Mouse (Mus musculus): ENCODE measurements around the gene Ier3. TPM values are rescaled to one million over a fixed set of nuclear protein-coding genes. Genes with fewer than 3 reads are reported as not detected.

Ier3 gene
- 3.0 and 3.7 TPM in 2 replicates for polyA plus RNA-seq (2016; fragmentation: Nextera tagmentation; extraction: Ambion mirVana)

DNA sequence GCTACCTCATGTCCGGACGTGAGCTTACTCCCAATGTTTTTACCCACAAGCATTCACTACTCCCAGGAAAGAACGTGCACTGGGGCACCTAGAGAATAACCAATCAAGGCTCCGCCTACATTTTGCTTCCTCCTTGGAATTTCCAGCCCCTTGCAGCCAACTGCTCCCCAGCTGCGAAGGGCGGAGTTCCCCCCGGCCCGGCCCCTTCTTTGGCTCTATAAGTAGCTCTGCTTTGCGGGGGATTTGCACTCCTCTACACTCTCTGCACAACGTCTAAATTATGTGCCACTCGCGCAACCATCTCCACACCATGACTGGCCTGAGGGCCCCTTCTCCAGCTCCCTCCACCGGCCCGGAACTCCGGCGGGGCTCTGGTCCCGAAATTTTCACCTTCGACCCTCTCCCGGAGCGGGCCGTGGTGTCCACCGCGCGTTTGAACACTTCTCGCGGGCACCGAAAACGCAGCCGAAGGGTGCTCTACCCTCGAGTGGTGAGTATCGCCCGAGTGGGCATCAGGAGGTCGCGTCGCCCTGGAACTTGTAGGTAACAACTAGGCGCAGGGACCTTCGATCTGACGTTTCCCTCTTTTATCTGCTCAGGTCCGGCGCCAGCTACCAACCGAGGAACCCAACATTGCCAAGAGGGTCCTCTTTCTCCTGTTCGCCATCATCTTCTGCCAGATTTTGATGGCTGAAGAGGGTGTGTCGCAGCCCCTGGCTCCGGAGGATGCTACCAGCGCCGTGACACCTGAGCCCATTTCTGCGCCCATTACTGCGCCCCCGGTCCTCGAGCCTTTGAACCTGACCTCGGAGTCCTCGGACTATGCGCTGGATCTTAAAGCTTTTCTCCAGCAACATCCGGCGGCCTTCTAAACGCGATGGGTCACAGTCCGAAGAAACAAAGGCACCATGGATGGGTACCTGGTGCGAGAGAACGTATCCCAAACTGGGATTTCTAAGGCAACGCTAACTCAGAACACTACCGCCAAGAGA, at the start of gene Ier3:
TSS of gene Ier3 (plus strand) at position 246 of the 992 bp plus-strand sequence.
- Histone ChIP-seq H3K27me3 (ENCODE audit: low read depth, poor library complexity, severe bottlenecking) (peaks cover 42% of the 10 kb centered on the region), H3K36me3 (peaks cover 20% of the 10 kb centered on the region), H3K9me3 (replicated peaks) (no peaks in the 10 kb centered on the region), H3K4me1 (peaks cover 38% of the 10 kb centered on the region), H3K4me3 (peak within 1 kb of the TSS; percentile 77), H3K27ac (replicated peaks) (peak within 1 kb of the TSS; percentile 91)
- under 1% methylated on average over 62 of the region's 62 CpGs for WGBS
- peak; percentile 74 for DNase-seq (ENCODE audit: low spot score)

DNA sequence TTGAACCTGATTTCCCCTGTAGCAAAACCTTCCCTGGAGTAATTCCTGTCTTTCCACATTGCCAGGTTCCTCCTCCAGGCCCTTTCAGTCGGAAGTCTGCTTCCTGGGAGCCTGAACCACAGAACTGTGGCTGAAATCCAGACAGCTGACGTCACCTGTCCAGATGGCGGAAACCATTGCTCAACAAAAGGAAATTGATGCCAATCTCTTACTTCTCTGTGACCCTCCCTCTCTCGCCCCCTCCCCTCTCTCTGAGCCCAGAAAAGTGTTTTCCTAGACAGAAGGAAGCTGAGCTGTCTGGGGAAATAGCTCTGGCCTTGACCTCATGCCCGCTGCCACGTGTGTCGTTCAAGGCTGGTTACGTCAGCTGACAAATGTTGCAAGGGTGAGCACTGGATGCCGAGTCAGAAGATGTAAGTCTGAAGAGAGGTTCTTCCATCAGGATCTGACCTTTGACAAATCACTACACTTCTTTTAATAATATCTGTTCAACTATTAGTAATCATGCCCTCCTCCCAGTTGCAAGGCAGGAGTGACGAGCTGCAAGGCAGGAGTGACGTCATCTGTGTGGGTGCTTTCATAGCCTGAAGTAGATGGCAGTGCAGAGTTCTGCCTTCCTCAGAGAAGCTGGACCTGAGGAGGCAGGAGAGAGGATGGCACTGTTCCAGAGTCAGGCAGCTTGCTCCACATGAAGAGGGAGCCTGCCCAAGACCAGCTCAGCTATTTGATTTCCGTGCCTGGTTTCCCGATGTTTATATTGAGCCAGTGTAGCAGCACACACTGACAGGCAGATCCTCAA, 44.5 kb upstream of the Ier3 start:
- H3K36me3 ChIP-seq: no peaks in the 10 kb centered on the region
- H3K27me3 ChIP-seq (ENCODE audit: low read depth, poor library complexity, severe bottlenecking): no peaks in the 10 kb centered on the region
- no peak overlapping the region for H3K27ac ChIP-seq (replicated peaks)
- WGBS: 80% methylated on average over 13 of the region's 13 CpGs
- no peak overlapping the region for H3K4me3 ChIP-seq
- DNase-seq (ENCODE audit: low spot score): no peak
- no peaks in the 10 kb centered on the region for H3K4me1 ChIP-seq
- no peaks in the 10 kb centered on the region for H3K9me3 ChIP-seq (replicated peaks)

DNA sequence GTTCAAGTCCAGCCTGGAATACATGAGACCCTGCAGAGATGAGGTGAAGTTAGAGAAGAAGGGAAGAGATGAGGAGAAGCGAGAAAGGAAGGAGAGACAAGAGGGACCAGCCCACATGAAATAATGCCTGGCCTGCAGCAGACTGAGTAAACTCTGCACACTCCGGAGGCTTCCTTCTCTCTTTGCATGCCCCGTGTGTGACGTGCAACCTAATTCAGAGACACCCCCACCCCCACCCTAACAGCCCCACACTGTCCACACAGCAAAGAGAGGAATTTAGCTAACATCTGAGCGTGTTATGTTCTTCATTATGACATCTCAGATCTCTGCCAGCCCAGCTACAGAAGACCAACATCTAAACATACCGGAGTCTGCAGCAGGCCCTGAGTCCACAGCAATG, 42.5 kb upstream of the Ier3 start:
- WGBS: 74% methylated on average over 6 of the region's 6 CpGs
- H3K27me3 ChIP-seq (ENCODE audit: low read depth, poor library complexity, severe bottlenecking): no peaks in the 10 kb centered on the region
- H3K9me3 ChIP-seq (replicated peaks): no peaks in the 10 kb centered on the region
- no peaks in the 10 kb centered on the region for H3K36me3 ChIP-seq
- no peak for DNase-seq (ENCODE audit: low spot score)
- H3K4me1 ChIP-seq: no peaks in the 10 kb centered on the region
- no peak overlapping the region for H3K4me3 ChIP-seq
- no peak overlapping the region for H3K27ac ChIP-seq (replicated peaks)

DNA sequence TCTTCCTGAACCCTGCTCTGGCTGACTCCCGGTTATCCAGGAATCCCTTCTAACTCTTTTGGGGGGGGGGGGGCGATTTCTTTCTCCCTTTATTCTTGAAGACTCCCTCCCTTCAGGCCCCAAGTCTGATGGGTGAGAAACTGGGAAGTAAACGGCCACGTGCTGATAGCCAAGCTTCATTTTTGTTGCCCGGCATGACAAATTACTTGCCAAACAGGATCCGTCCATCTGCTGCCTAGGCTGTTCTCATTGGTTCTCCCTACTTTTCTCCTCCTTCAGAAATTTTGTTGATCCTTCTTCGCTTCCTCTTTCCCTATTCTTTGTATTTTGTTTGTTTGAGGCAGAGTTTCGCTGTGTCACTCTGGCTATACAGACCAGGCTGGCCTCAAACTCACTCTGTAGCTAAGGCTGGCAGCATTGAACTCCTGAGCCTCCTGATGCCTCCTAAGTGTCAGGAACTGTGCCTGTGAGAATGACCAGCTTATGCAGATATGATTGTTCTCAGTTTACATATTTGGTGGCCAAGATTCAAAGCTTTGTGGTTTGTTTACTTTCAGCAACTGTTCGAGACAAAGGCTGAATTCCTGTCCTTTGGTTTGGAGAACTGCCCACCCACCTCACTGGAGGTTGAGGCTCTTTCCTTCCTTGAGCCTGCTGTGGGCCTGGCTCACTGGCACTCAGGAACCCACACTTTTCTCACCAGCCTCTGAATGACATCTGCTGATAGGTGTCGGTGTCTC, 41.8 kb upstream of the Ier3 start:
- no peak for DNase-seq (ENCODE audit: low spot score)
- Histone ChIP-seq H3K27ac (replicated peaks) (no peak overlapping the region), H3K9me3 (replicated peaks) (no peaks in the 10 kb centered on the region), H3K36me3 (no peaks in the 10 kb centered on the region), H3K27me3 (ENCODE audit: low read depth, poor library complexity, severe bottlenecking) (no peaks in the 10 kb centered on the region), H3K4me1 (no peaks in the 10 kb centered on the region), H3K4me3 (no peak overlapping the region)
- 73% methylated on average over 10 of the region's 10 CpGs for WGBS

DNA sequence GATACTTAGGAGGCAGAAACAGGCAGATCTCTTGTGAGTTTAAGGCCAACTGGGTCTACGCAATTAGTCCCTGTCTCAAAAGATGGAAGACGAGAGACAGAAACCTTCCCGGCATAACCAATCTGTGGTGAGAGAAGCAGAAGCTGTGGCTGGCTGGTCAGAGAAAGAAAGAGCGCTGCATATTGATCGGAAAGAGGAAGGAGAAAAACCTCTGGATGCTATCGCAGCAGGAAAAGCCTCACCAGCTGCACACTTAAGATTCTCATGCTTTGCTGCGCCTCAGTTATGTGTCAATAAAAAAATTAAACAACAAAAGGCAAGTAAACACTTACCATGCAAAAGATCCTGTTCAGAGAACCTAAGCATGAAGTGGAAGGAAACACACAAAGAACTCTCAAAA, 41.1 kb upstream of the Ier3 start:
- DNase-seq (ENCODE audit: low spot score): no peak
- Histone ChIP-seq H3K36me3 (no peaks in the 10 kb centered on the region), H3K9me3 (replicated peaks) (no peaks in the 10 kb centered on the region), H3K27ac (replicated peaks) (no peak overlapping the region), H3K27me3 (ENCODE audit: low read depth, poor library complexity, severe bottlenecking) (no peaks in the 10 kb centered on the region), H3K4me1 (no peaks in the 10 kb centered on the region), H3K4me3 (no peak overlapping the region)
- 92% methylated on average over 7 of the region's 7 CpGs for WGBS

DNA sequence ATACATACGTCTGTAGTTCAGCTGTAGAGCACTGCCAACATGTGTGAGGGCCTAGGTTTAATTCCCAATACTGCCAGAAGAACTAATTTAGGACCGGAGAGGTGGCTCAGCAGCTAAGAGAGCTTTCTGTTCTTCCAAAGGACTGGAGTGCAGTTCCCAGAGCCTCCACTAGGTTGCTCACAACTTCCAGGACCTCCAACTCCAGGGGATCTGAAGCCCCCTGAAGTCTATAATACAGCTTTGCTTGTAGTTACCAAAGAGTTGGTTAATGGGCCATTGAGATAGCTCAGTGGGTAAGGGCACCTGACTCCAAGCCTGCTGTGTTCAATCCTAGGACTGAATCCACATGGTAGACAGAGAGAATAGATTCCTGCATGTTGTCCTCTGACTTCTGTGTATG, 39.1 kb upstream of the Ier3 start:
- Histone ChIP-seq H3K4me1 (no peaks in the 10 kb centered on the region), H3K9me3 (replicated peaks) (no peaks in the 10 kb centered on the region), H3K36me3 (no peaks in the 10 kb centered on the region), H3K4me3 (no peak overlapping the region), H3K27me3 (ENCODE audit: low read depth, poor library complexity, severe bottlenecking) (no peaks in the 10 kb centered on the region), H3K27ac (replicated peaks) (no peak overlapping the region)
- peak; percentile 28 for DNase-seq (ENCODE audit: low spot score)
- WGBS: 82% methylated on average over 2 of the region's 2 CpGs

DNA sequence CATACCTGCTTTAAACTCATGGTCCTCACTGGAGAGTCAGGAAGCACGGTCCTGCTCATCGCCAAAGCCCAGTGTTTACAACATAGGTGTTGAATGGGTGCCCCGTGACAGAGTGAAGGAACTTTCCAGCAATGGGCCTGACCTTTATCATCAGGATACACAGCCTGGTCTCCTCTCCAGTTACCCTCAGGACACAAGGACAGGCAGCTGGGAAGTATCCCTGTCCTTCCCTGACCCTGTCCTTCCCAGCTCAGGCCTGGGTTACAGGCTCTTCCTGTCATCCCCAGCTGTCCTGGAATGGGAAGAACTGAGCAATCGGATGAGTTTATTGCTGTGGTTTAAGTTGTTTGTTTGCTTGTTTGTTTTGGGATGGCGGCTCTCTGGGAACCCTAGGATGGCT, 38.6 kb upstream of the Ier3 start:
- DNase-seq (ENCODE audit: low spot score): no peak
- Histone ChIP-seq H3K27ac (replicated peaks) (no peak overlapping the region), H3K36me3 (no peaks in the 10 kb centered on the region), H3K27me3 (ENCODE audit: low read depth, poor library complexity, severe bottlenecking) (no peaks in the 10 kb centered on the region), H3K4me1 (no peaks in the 10 kb centered on the region), H3K4me3 (no peak overlapping the region), H3K9me3 (replicated peaks) (no peaks in the 10 kb centered on the region)
- 88% methylated on average over 5 of the region's 5 CpGs for WGBS

DNA sequence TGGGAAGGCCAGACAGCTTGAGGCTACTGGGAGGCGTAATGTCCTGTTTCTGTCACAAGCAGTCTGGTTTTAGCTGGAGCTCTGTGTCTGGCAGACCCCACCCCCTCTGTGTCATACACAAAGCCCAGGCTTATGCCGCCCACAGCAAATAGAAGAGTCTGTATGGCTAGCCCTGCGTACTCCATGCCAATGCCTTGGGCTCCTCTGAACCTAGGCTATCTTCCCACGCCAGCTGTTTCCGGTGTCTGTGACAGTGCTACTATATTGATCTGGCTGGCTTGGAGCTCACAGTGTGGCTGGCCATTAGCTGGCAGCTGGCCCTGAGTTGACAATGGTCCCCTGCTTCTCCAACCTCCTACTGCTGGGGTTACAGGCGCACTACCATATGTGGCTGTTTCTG, 37.5 kb upstream of the Ier3 start:
- no peak for DNase-seq (ENCODE audit: low spot score)
- Histone ChIP-seq H3K4me1 (no peaks in the 10 kb centered on the region), H3K4me3 (no peak overlapping the region), H3K27me3 (ENCODE audit: low read depth, poor library complexity, severe bottlenecking) (no peaks in the 10 kb centered on the region), H3K9me3 (replicated peaks) (no peaks in the 10 kb centered on the region), H3K27ac (replicated peaks) (no peak overlapping the region), H3K36me3 (no peaks in the 10 kb centered on the region)
- WGBS: 83% methylated on average over 6 of the region's 6 CpGs

DNA sequence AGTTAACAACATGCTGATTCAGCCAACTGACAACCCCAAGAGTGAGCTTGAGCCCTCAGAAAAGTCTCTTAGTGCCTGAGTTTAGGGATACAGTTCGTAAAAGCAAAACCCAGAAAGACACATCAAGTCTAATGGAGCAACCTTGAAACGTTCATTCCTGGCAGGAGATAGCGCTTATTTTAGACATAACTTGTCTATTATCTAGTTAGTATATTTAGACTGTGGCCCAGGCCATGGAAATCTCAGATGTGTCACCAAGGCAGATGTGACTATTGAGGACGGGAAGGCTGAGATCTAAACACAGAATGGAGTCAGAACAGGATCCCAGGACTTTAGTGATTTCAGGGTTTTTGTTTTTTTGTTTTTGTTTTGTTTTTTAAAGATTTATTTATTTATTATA, 36.3 kb upstream of the Ier3 start:
- no peak for DNase-seq (ENCODE audit: low spot score)
- H3K27me3 ChIP-seq (ENCODE audit: low read depth, poor library complexity, severe bottlenecking): no peaks in the 10 kb centered on the region
- WGBS: 86% methylated on average over 4 of the region's 4 CpGs
- no peaks in the 10 kb centered on the region for H3K4me1 ChIP-seq
- no peaks in the 10 kb centered on the region for H3K9me3 ChIP-seq (replicated peaks)
- no peaks in the 10 kb centered on the region for H3K36me3 ChIP-seq
- no peak overlapping the region for H3K27ac ChIP-seq (replicated peaks)
- no peak overlapping the region for H3K4me3 ChIP-seq

DNA sequence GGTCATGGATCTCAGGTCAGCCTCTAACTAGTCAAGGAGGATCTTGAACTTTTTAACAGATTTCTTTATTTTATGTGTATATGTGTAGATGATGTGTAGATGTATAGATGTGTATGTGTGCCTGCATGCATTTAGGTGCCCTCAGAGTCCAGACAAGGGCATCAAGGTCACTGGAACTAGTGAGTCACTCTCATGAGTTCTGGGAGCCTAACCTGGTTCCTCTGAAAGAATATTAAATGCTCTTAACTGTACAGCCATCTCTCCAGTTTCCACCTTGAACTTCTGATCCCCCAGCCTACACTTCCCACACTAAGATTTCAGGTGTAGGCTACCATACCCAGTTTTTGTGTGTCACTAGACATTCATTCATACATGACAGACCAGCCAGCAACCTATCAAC, 34.0 kb upstream of the Ier3 start:
- Histone ChIP-seq H3K4me1 (no peaks in the 10 kb centered on the region), H3K36me3 (no peaks in the 10 kb centered on the region), H3K27ac (replicated peaks) (no peak overlapping the region), H3K4me3 (no peak overlapping the region), H3K9me3 (replicated peaks) (no peaks in the 10 kb centered on the region), H3K27me3 (ENCODE audit: low read depth, poor library complexity, severe bottlenecking) (no peaks in the 10 kb centered on the region)
- no peak for DNase-seq (ENCODE audit: low spot score)

DNA sequence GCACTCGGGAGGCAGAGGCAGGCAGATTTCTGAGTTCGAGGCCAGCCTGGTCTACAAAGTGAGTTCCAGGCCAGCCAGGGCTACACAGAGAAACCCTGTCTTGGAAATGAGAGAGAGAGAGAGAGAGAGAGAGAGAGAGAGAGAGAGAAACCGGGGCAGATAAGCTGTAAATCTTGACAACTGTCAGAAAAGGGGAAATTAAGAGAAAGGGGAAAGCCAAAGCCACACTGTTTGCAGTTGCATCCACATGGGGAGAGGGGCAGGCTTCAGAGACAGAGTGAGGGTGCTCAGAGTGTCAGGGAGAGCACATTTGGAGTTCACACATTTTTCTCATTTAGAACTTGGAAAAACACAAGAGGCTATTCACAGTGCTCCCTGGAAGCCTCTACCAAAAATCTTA, 33.5 kb upstream of the Ier3 start:
- DNase-seq (ENCODE audit: low spot score): no peak
- H3K9me3 ChIP-seq (replicated peaks): no peaks in the 10 kb centered on the region
- H3K4me3 ChIP-seq: no peak overlapping the region
- H3K36me3 ChIP-seq: no peaks in the 10 kb centered on the region
- WGBS: 88% methylated on average over 3 of the region's 3 CpGs
- H3K4me1 ChIP-seq: no peaks in the 10 kb centered on the region
- no peak overlapping the region for H3K27ac ChIP-seq (replicated peaks)
- H3K27me3 ChIP-seq (ENCODE audit: low read depth, poor library complexity, severe bottlenecking): no peaks in the 10 kb centered on the region

DNA sequence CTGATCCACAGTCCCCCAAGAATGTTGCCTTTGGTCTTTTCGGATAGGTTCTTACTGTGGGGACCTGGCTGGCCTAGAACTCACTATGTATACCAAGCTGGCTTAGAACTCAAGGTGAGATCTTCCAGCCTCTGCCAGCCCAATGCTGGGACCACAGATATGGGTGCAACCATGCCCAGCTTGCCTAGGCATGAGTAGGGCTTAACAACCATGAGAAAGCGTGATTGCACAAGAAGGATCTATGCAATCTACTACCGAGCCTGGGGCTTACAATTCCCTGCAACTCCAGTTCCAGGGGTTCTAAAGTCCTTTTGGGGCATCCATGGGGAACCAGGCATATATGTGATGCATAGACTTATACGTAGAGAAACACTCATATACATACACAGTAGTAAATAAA, 30.6 kb upstream of the Ier3 start:
- Histone ChIP-seq H3K36me3 (no peaks in the 10 kb centered on the region), H3K4me3 (no peak overlapping the region), H3K4me1 (no peaks in the 10 kb centered on the region), H3K27ac (replicated peaks) (no peak overlapping the region), H3K27me3 (ENCODE audit: low read depth, poor library complexity, severe bottlenecking) (no peaks in the 10 kb centered on the region), H3K9me3 (replicated peaks) (no peaks in the 10 kb centered on the region)
- WGBS: 85% methylated on average over 4 of the region's 4 CpGs
- no peak for DNase-seq (ENCODE audit: low spot score)

Data from midbrain, embryonic 10.5 days (tissue).